8 mouse cellular contexts compared by ENCODE assay signal in genomic region chr2:22773549-22774180, GRCm38 (mm10). TPM values are rescaled to one million over a fixed set of nuclear protein-coding genes. Genes with fewer than 3 reads are reported as not detected.
DNase-seq lines count a peak whose midpoint lies in the region; ATAC-seq and TF ChIP-seq lines count a peak whose summit lies in the region.

Gene Apbb1ip (plus strand): TSS chr2:22774094.

- peak within 1 kb of the TSS; percentile 78 for H3K9ac ChIP-seq in CH12.LX (ENCODE audit: insufficient read depth, low read depth)
- H3K9ac ChIP-seq in forebrain, embryonic 13.5 days: peak within 1 kb of the TSS; percentile 60
- peak within 1 kb of the TSS; percentile 62 for H3K9ac ChIP-seq in intestine, embryonic 16.5 days (ENCODE audit: low read depth, low read length)
- peak within 1 kb of the TSS; percentile 60 for H3K9ac ChIP-seq in stomach, embryonic 16.5 days (ENCODE audit: low read length)

- no peaks in the 10 kb centered on the region for H3K9me3 ChIP-seq in CH12.LX (replicated peaks; ENCODE audit: low read length)
- no peaks in the 10 kb centered on the region for H3K9me3 ChIP-seq in forebrain, embryonic 13.5 days (replicated peaks)
- no peaks in the 10 kb centered on the region for H3K9me3 ChIP-seq in intestine, embryonic 16.5 days (ENCODE audit: control insufficient read depth, low read length)
- H3K9me3 ChIP-seq in stomach, embryonic 16.5 days (replicated peaks; ENCODE audit: control insufficient read depth, low read length): no peaks in the 10 kb centered on the region

- DNase-seq in A20 (ENCODE audit: low read depth, low spot score) (peak; percentile 93), CH12.LX (ENCODE audit: extremely low read depth) (peak; percentile 89)
- DNase-seq in urinary bladder, adult 18-20 months (ENCODE audit: low spot score in 2 of 2): no peak

- TF ChIP-seq POLR2A in CH12.LX (IDR thresholded peaks at IDR 0.05; ENCODE audit: low read depth, low read length): no peak

- peak within 1 kb of the TSS; percentile 96 for H3K4me2 ChIP-seq in CH12.LX (ENCODE audit: insufficient read depth, low read depth, poor library complexity, severe bottlenecking)
- H3K4me2 ChIP-seq in forebrain, embryonic 13.5 days: peak within 1 kb of the TSS; percentile 74
- H3K4me2 ChIP-seq in intestine, embryonic 16.5 days (ENCODE audit: low read depth, low read length): peak within 1 kb of the TSS; percentile 75
- H3K4me2 ChIP-seq in stomach, embryonic 16.5 days (ENCODE audit: low read depth, low read length): peak within 1 kb of the TSS; percentile 80

- no peak for TF ChIP-seq CTCF in CH12.LX (conservative IDR thresholded peaks at IDR 0.05 in 1 of 2, IDR thresholded peaks at IDR 0.05 in 1 of 2; ENCODE audit: low read depth in 2 of 2, low read length in 2 of 2)

- peak; percentile 54; the same call in 1 of the 2 replicates for TF ChIP-seq EP300 in CH12.LX (IDR thresholded peaks at IDR 0.05; ENCODE audit: low read length)

- in situ Hi-C loops in CH12.LX (cut with MboI; ENCODE audit: low pct_ligation_motif_present, low pct_unique_long_range_greater_than_20kb, low sequenced_read_pairs): no loop called here

- peaks cover 9% of the 10 kb centered on the region for H3K79me2 ChIP-seq in CH12.LX (replicated peaks; ENCODE audit: control insufficient read depth, extremely low read depth, insufficient read depth, poor library complexity, severe bottlenecking)

- no peaks in the 10 kb centered on the region for H3K27me3 ChIP-seq in CH12.LX (replicated peaks)
- peaks cover 13% of the 10 kb centered on the region; the same call in 1 of the 2 replicates for H3K27me3 ChIP-seq in forebrain, embryonic 13.5 days
- H3K27me3 ChIP-seq in intestine, embryonic 16.5 days (replicated peaks; ENCODE audit: control insufficient read depth, insufficient read depth, low read length): 0 out of 2 replicates have a peak, but pooled peaks cover 3% of the 10 kb centered on the region
- no peaks in the 10 kb centered on the region; the same call in 1 of the 2 replicates for H3K27me3 ChIP-seq in stomach, embryonic 16.5 days (ENCODE audit: control insufficient read depth, insufficient read depth, low read length)

- peak within 1 kb of the TSS; percentile 93 for H3K27ac ChIP-seq in CH12.LX (ENCODE audit: insufficient read depth, low read depth)
- H3K27ac ChIP-seq in forebrain, embryonic 13.5 days: no peak within 1 kb of the TSS
- H3K27ac ChIP-seq in intestine, embryonic 16.5 days (ENCODE audit: low read length): peak within 1 kb of the TSS; percentile 23; the same call in 1 of the 2 replicates
- H3K27ac ChIP-seq in stomach, embryonic 16.5 days (ENCODE audit: low read length): peak within 1 kb of the TSS; percentile 57; the same call in 1 of the 2 replicates

- peaks cover 0 to 6% of the 10 kb centered on the region in 2 experiments for H3K36me3 ChIP-seq in CH12.LX (replicated peaks in 1 of 2; ENCODE audit: control insufficient read depth in 1 of 2, insufficient read depth in 1 of 2, low read length in 1 of 2)
- H3K36me3 ChIP-seq in forebrain, embryonic 13.5 days (ENCODE audit: poor library complexity, severe bottlenecking): no peaks in the 10 kb centered on the region
- no peaks in the 10 kb centered on the region for H3K36me3 ChIP-seq in intestine, embryonic 16.5 days (ENCODE audit: control insufficient read depth, insufficient read depth, low read length)
- no peaks in the 10 kb centered on the region for H3K36me3 ChIP-seq in stomach, embryonic 16.5 days (ENCODE audit: control insufficient read depth, insufficient read depth, low read length)

- dilution Hi-C loops in CH12.LX (cut with MboI; ENCODE audit: extremely low pct_ligation_motif_present, extremely low pct_unique_long_range_greater_than_20kb, low sequenced_read_pairs): no loop called here

- TF ChIP-seq RAD21 in CH12.LX (IDR thresholded peaks at IDR 0.05; ENCODE audit: low read depth, low read length): no peak

- WGBS in forebrain, embryonic 13.5 days: 28% methylated on average over 9 of the region's 9 CpGs
- 29% methylated on average over 9 of the region's 9 CpGs for WGBS in intestine, embryonic 16.5 days
- WGBS in stomach, embryonic 16.5 days: 30% methylated on average over 9 of the region's 9 CpGs

- peak within 1 kb of the TSS; percentile 59 to 81 (median 79) for H3K4me3 ChIP-seq in CH12.LX (replicated peaks in 1 of 3; ENCODE audit: low read depth in 2 of 3, low read length in 2 of 3, poor library complexity in 1 of 3)
- H3K4me3 ChIP-seq in forebrain, embryonic 13.5 days: peak within 1 kb of the TSS; percentile 43
- peak within 1 kb of the TSS; percentile 44 for H3K4me3 ChIP-seq in intestine, embryonic 16.5 days (ENCODE audit: low read length)
- peak within 1 kb of the TSS; percentile 45 for H3K4me3 ChIP-seq in stomach, embryonic 16.5 days (replicated peaks; ENCODE audit: low read length)

- ATAC-seq in forebrain, embryonic 13.5 days: peak; percentile 38
- peak; percentile 18; the same call in 1 of the 2 replicates for ATAC-seq in intestine, embryonic 16.5 days
- ATAC-seq in megakaryocyte progenitor cell, adult 5-6 weeks (replicated peaks; ENCODE audit: poor library complexity): peak; percentile 63
- peak; percentile 50 for ATAC-seq in stomach, embryonic 16.5 days (ENCODE audit: insufficient read depth, low FRiP score)
- no peak for ATAC-seq in cerebellum, adult (ENCODE audit: insufficient number of reproducible peaks, low FRiP score, low TSS enrichment)

- peaks cover 0 to 29% of the 10 kb centered on the region in 2 experiments; a peak in 2 of 4 replicates for H3K4me1 ChIP-seq in CH12.LX (ENCODE audit: control insufficient read depth in 1 of 2, insufficient read depth in 2 of 2)
- peaks cover 8% of the 10 kb centered on the region; the same call in 1 of the 2 replicates for H3K4me1 ChIP-seq in forebrain, embryonic 13.5 days
- H3K4me1 ChIP-seq in intestine, embryonic 16.5 days (ENCODE audit: control insufficient read depth, insufficient read depth, low read length): peaks cover 4% of the 10 kb centered on the region
- H3K4me1 ChIP-seq in stomach, embryonic 16.5 days (ENCODE audit: control insufficient read depth, insufficient read depth, low read length): peaks cover 9% of the 10 kb centered on the region

TF ChIP-seq in CH12.LX, 34 proteins besides CTCF, POLR2A, EP300 and RAD21 (continues in another document):
- TF ChIP-seq ZC3H11A (IDR thresholded peaks at IDR 0.05; ENCODE audit: low read depth, low read length) (no peak), POLR2AphosphoS2 (IDR thresholded peaks at IDR 0.05; ENCODE audit: low read depth, low read length) (no peak), ETS1 (conservative IDR thresholded peaks at IDR 0.05; ENCODE audit: low read depth, low read length) (no peak), PAX5 (IDR thresholded peaks at IDR 0.05; ENCODE audit: low read length) (no peak), BHLHE40 (IDR thresholded peaks at IDR 0.05; ENCODE audit: low read depth, low read length) (no peak), SIN3A (IDR thresholded peaks at IDR 0.05; ENCODE audit: low read length) (peak; percentile 56), UBTF (IDR thresholded peaks at IDR 0.05; ENCODE audit: low read depth, low read length) (no peak), NELFE (IDR thresholded peaks at IDR 0.05; ENCODE audit: low read depth, low read length) (no peak; the same call in 1 of the 2 replicates), MAZ (IDR thresholded peaks at IDR 0.05; ENCODE audit: low read depth, low read length) (no peak), ZMIZ1 (IDR thresholded peaks at IDR 0.05; ENCODE audit: low read depth, low read length) (peak; percentile 20; the same call in 1 of the 2 replicates), SMC3 (IDR thresholded peaks at IDR 0.05; ENCODE audit: low read depth, low read length) (no peak), ELF1 (IDR thresholded peaks at IDR 0.05; ENCODE audit: low read depth, low read length) (peak; percentile 86), CHD1 (IDR thresholded peaks at IDR 0.05; ENCODE audit: low read depth, low read length) (peak; percentile 75; the same call in 1 of the 2 replicates), JUN (IDR thresholded peaks at IDR 0.05; ENCODE audit: insufficient read depth, low read depth, low read length) (no peak), IRF4 (IDR thresholded peaks at IDR 0.05; ENCODE audit: low read depth, low read length) (no peak), HCFC1 (IDR thresholded peaks at IDR 0.05; ENCODE audit: low read depth, low read length) (no peak), NRF1 (IDR thresholded peaks at IDR 0.05; ENCODE audit: low read depth, low read length) (peak; percentile 73), ZKSCAN1 (IDR thresholded peaks at IDR 0.05; ENCODE audit: borderline replicate concordance, low read depth, low read length) (no peak), E2F4 (IDR thresholded peaks at IDR 0.05; ENCODE audit: insufficient replicate concordance, low read depth, low read length) (0 out of 2 replicates have a peak, but pooled peaks have one; percentile 7), USF2 (conservative IDR thresholded peaks at IDR 0.05; ENCODE audit: low read depth, low read length) (no peak), KAT2A (IDR thresholded peaks at IDR 0.05; ENCODE audit: insufficient replicate concordance, low read length) (no peak), TCF12 (IDR thresholded peaks at IDR 0.05; ENCODE audit: low read depth, low read length) (peak; percentile 39; the same call in 1 of the 2 replicates), GABPA (IDR thresholded peaks at IDR 0.05; ENCODE audit: insufficient replicate concordance, low read depth, low read length) (no peak), ZNF384 (IDR thresholded peaks at IDR 0.05; ENCODE audit: low read depth, low read length) (no peak), MAX (IDR thresholded peaks at IDR 0.05; ENCODE audit: low read length) (peak; percentile 28; the same call in 1 of the 2 replicates), MEF2A (IDR thresholded peaks at IDR 0.05; ENCODE audit: borderline replicate concordance, low read depth, low read length) (peak; percentile 67; the same call in 1 of the 2 replicates), RCOR1 (conservative IDR thresholded peaks at IDR 0.05; ENCODE audit: low read depth, low read length) (no peak), MAFK (IDR thresholded peaks at IDR 0.05; ENCODE audit: insufficient replicate concordance, low read length) (no peak), CHD2 (IDR thresholded peaks at IDR 0.05; ENCODE audit: low read length) (0 out of 2 replicates have a peak, but pooled peaks have one; percentile 44)

RNA-seq across cellular contexts. Expression of gene Apbb1ip, which starts in this region (rescaled TPM):
- total RNA-seq in CH12.LX (2012; rRNA removed) (4.0 and 5.6 TPM in 2 replicates), CH12.LX (2014; rRNA removed) (2.7 and 3.5 TPM in 2 replicates)
- polyA plus RNA-seq in CH12.LX (2012; ENCODE audit: insufficient read length, low read depth): 51.4 and 59.9 TPM in 2 replicates
- 0.44 and 0.61 TPM in 2 replicates for polyA plus RNA-seq in forebrain, embryonic 13.5 days (2015; fragmentation: Nextera tagmentation; extraction: Ambion mirVana)
- 1.3 and 1.5 TPM in 2 replicates for polyA plus RNA-seq in intestine, embryonic 16.5 days (2015; fragmentation: Nextera tagmentation; extraction: Ambion mirVana)
- total RNA-seq in megakaryocyte progenitor cell, adult 5-6 weeks (2015): 120 and 136 TPM in 2 replicates
- 15.9 and 26.8 TPM in 2 replicates for total RNA-seq in megakaryocyte progenitor cell, adult 5-6 weeks (2017)
- 2.2 and 2.3 TPM in 2 replicates for polyA plus RNA-seq in stomach, embryonic 16.5 days (2015; fragmentation: Nextera tagmentation; extraction: Ambion mirVana)

Comparison
In these comparisons a context has a peak if more than half of its experiments do, and no peak if none do; other contexts are left out.
1. RNA of gene Apbb1ip (polyA plus RNA-seq): 51.4 to 59.9 TPM in CH12.LX; 2.2 to 2.3 TPM in stomach, embryonic 16.5 days, 1.3 to 1.5 TPM in intestine, embryonic 16.5 days and 0.44 to 0.61 TPM in forebrain, embryonic 13.5 days; every median in the first group is over 10 times any median in the second.
2. Peak in ATAC-seq, H3K4me3 ChIP-seq, H3K9ac ChIP-seq and H3K4me2 ChIP-seq in forebrain, embryonic 13.5 days; RNA of the gene not detected or under 1 TPM.
3. DNase-seq: peak in A20 (single experiment) and CH12.LX (single experiment); none in urinary bladder, adult 18-20 months (0 of 2).
4. Peak in every context shown above with its lines, with median percentiles within 50 percentile points of each other: H3K4me2 ChIP-seq, H3K4me3 ChIP-seq and H3K9ac ChIP-seq.